Mouse (Mus musculus): Measurements from ENCODE around the gene Mylk2. TPM values are rescaled to one million over a fixed set of nuclear protein-coding genes. Genes with fewer than 3 reads are reported as not detected.
A peak's percentile ranks its signal among the peaks of the same experiment; 100 is the strongest.

Mylk2 gene
- polyA plus RNA-seq, 1 experiment from 2014 or later: not detected

- Histone ChIP-seq H3K4me2 (replicated peaks; ENCODE audit: low read depth, low read length) (no peak overlapping the region), H3K36me3 (ENCODE audit: control insufficient read depth, insufficient read depth, low read length) (no peaks in the 10 kb centered on the region), H3K9ac (replicated peaks; ENCODE audit: low read depth, low read length) (no peak overlapping the region), H3K4me1 (ENCODE audit: control insufficient read depth, insufficient read depth, low read length) (peaks cover 19% of the 10 kb centered on the region), H3K27me3 (ENCODE audit: control insufficient read depth, insufficient read depth, low read length) (no peaks in the 10 kb centered on the region), H3K27ac (ENCODE audit: low read length) (no peak overlapping the region), H3K4me3 (ENCODE audit: low read depth, low read length) (no peak overlapping the region), H3K9me3 (ENCODE audit: control insufficient read depth, low read depth, low read length) (no peaks in the 10 kb centered on the region)
- WGBS: 47% methylated on average over 9 of the region's 9 CpGs
- no peak for ATAC-seq (ENCODE audit: insufficient number of reproducible peaks, insufficient read depth, low FRiP score, low read depth)
Measured at GRCm38 (mm10) chr2:152906274-152907037, 4.7 kb upstream of the Mylk2 start.

GRCm38 (mm10) chr2:152907114-152907943 is 3.8 kb upstream of the Mylk2 start:
- no peaks in the 10 kb centered on the region for H3K9me3 ChIP-seq (ENCODE audit: control insufficient read depth, low read depth, low read length)
- H3K4me3 ChIP-seq (ENCODE audit: low read depth, low read length): no peak overlapping the region
- no peak for ATAC-seq (ENCODE audit: insufficient number of reproducible peaks, insufficient read depth, low FRiP score, low read depth)
- WGBS: 69% methylated on average over 14 of the region's 14 CpGs
- no peak overlapping the region for H3K27ac ChIP-seq (ENCODE audit: low read length)
- 0 out of 2 replicates have a peak, but pooled peaks cover 6% of the 10 kb centered on the region for H3K27me3 ChIP-seq (ENCODE audit: control insufficient read depth, insufficient read depth, low read length)
- peaks cover 19% of the 10 kb centered on the region for H3K4me1 ChIP-seq (ENCODE audit: control insufficient read depth, insufficient read depth, low read length)
- H3K36me3 ChIP-seq (ENCODE audit: control insufficient read depth, insufficient read depth, low read length): no peaks in the 10 kb centered on the region
- H3K4me2 ChIP-seq (replicated peaks; ENCODE audit: low read depth, low read length): no peak overlapping the region
- no peak overlapping the region for H3K9ac ChIP-seq (replicated peaks; ENCODE audit: low read depth, low read length)

- no peak overlapping the region for H3K9ac ChIP-seq (replicated peaks; ENCODE audit: low read depth, low read length)
- H3K4me1 ChIP-seq (ENCODE audit: control insufficient read depth, insufficient read depth, low read length): peaks cover 19% of the 10 kb centered on the region
- H3K4me3 ChIP-seq (ENCODE audit: low read depth, low read length): no peak overlapping the region
- no peaks in the 10 kb centered on the region for H3K36me3 ChIP-seq (ENCODE audit: control insufficient read depth, insufficient read depth, low read length)
- H3K27me3 ChIP-seq (ENCODE audit: control insufficient read depth, insufficient read depth, low read length): peaks cover 17% of the 10 kb centered on the region
- H3K4me2 ChIP-seq (replicated peaks; ENCODE audit: low read depth, low read length): no peak overlapping the region
- H3K9me3 ChIP-seq (ENCODE audit: control insufficient read depth, low read depth, low read length): no peaks in the 10 kb centered on the region
- H3K27ac ChIP-seq (ENCODE audit: low read length): no peak overlapping the region
- no peak for ATAC-seq (ENCODE audit: insufficient number of reproducible peaks, insufficient read depth, low FRiP score, low read depth)
- 72% methylated on average over 6 of the region's 6 CpGs for WGBS
Measured at GRCm38 (mm10) chr2:152909848-152910247, 1.3 kb upstream of the Mylk2 start.

- Histone ChIP-seq H3K36me3 (ENCODE audit: control insufficient read depth, insufficient read depth, low read length) (no peaks in the 10 kb centered on the region), H3K9me3 (ENCODE audit: control insufficient read depth, low read depth, low read length) (no peaks in the 10 kb centered on the region), H3K27ac (ENCODE audit: low read length) (no peak overlapping the region), H3K4me1 (ENCODE audit: control insufficient read depth, insufficient read depth, low read length) (peaks cover 9% of the 10 kb centered on the region), H3K4me3 (ENCODE audit: low read depth, low read length) (no peak overlapping the region), H3K27me3 (ENCODE audit: control insufficient read depth, insufficient read depth, low read length) (peaks cover 17% of the 10 kb centered on the region), H3K4me2 (replicated peaks; ENCODE audit: low read depth, low read length) (no peak overlapping the region), H3K9ac (replicated peaks; ENCODE audit: low read depth, low read length) (no peak overlapping the region)
- WGBS: 28% methylated on average over 6 of the region's 6 CpGs
- ATAC-seq (ENCODE audit: insufficient number of reproducible peaks, insufficient read depth, low FRiP score, low read depth): no peak
Measured at GRCm38 (mm10) chr2:152911432-152911831, 280 bp downstream of the Mylk2 start.

DNA sequence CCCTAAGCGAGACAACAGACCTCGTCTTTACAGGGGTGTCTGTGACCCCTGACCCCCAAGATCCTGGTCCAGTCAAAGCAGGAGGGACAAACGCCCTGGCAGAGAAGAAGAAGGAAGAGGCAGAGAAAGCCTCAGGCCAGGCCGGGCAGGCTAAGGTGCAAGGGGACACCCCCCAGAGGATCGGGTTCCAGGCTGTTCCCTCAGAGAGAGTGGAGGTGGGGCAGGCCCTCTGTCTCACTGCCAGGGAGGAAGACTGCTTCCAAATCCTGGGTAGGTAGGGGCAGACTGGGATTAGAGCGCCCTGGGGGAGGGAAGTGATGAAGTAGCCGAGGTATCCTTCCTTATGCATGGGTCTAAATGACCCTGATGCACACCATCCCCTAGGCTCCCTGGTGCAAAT is 2.3 kb downstream of the Mylk2 start:
- H3K27me3 ChIP-seq (ENCODE audit: control insufficient read depth, insufficient read depth, low read length): peaks cover 17% of the 10 kb centered on the region
- no peaks in the 10 kb centered on the region for H3K9me3 ChIP-seq (ENCODE audit: control insufficient read depth, low read depth, low read length)
- H3K27ac ChIP-seq (ENCODE audit: low read length): no peak overlapping the region
- no peaks in the 10 kb centered on the region for H3K4me1 ChIP-seq (ENCODE audit: control insufficient read depth, insufficient read depth, low read length)
- H3K9ac ChIP-seq (replicated peaks; ENCODE audit: low read depth, low read length): no peak overlapping the region
- H3K4me2 ChIP-seq (replicated peaks; ENCODE audit: low read depth, low read length): no peak overlapping the region
- ATAC-seq (ENCODE audit: insufficient number of reproducible peaks, insufficient read depth, low FRiP score, low read depth): no peak
- 36% methylated on average over 7 of the region's 7 CpGs for WGBS
- H3K4me3 ChIP-seq (ENCODE audit: low read depth, low read length): no peak overlapping the region
- H3K36me3 ChIP-seq (ENCODE audit: control insufficient read depth, insufficient read depth, low read length): no peaks in the 10 kb centered on the region

DNA sequence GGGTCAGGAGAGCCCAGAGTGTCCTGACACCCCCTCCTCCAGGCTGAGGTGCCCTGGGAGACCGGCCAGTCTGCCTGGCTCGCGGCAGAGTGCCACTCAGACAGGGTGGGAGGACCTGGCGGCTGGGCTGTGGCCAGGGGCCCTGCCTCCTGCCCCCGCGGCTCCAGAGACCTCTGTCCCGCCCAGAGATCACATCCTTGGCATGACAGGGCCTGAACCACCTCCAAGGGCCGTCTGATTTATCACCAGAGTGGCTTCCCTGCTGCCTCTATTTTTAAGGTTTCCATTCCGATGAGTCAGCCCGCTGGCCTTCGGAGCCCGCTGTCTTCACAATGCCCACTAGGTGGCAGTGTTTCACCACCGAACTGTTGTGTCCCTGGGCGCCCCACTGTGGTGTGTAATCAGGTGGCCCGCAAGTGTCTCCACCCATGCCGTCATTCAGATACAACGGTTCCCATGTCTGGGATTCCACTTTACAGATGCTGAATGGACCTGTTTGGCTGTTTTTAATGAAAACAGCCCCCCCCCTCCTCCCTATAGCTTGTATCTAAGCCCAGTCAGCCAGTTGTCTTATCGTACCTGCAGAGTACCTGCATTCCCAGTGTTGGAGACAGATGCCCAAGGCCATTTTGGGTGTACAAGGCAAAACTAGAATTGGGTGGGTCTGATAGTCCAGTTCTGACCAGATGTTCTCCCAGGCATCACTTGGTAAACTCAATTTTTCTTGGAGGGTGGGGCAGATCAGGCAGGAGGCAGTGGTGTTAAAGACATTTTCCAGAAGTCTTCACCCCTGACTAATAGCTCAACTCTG is 3.4 kb downstream of the Mylk2 start:
- H3K9me3 ChIP-seq (ENCODE audit: control insufficient read depth, low read depth, low read length): no peaks in the 10 kb centered on the region
- no peaks in the 10 kb centered on the region for H3K36me3 ChIP-seq (ENCODE audit: control insufficient read depth, insufficient read depth, low read length)
- no peak; the same call in 1 of the 2 replicates for ATAC-seq (ENCODE audit: insufficient number of reproducible peaks, insufficient read depth, low FRiP score, low read depth)
- peaks cover 17% of the 10 kb centered on the region for H3K27me3 ChIP-seq (ENCODE audit: control insufficient read depth, insufficient read depth, low read length)
- H3K9ac ChIP-seq (replicated peaks; ENCODE audit: low read depth, low read length): no peak overlapping the region
- 2% methylated on average over 18 of the region's 18 CpGs for WGBS
- H3K27ac ChIP-seq (ENCODE audit: low read length): no peak overlapping the region
- peak overlapping the region; percentile 2; the same call in 1 of the 2 replicates for H3K4me2 ChIP-seq (replicated peaks; ENCODE audit: low read depth, low read length)
- no peaks in the 10 kb centered on the region for H3K4me1 ChIP-seq (ENCODE audit: control insufficient read depth, insufficient read depth, low read length)
- no peak overlapping the region for H3K4me3 ChIP-seq (ENCODE audit: low read depth, low read length)

DNA sequence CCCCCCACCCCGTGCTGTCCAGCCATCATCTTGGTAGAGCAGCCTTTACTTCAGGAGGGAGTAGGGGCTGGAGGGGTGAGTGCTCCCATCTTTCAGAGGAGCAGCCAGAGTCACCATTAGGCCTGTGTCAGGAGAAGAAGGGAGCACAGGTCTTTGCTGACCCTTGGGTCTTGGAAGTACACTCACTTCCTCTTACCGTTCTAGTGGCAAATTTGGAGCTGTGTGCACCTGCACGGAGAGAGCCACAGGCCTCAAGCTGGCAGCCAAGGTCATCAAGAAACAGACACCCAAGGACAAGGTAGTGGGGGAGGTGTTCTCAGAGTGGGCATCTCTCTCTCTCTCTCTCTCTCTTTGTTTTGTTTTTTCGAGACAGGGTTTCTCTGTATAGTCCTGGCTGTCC is 4.3 kb downstream of the Mylk2 start:
- no peaks in the 10 kb centered on the region for H3K9me3 ChIP-seq (ENCODE audit: control insufficient read depth, low read depth, low read length)
- H3K9ac ChIP-seq (replicated peaks; ENCODE audit: low read depth, low read length): no peak overlapping the region
- WGBS: 71% methylated on average over 4 of the region's 4 CpGs
- H3K4me2 ChIP-seq (replicated peaks; ENCODE audit: low read depth, low read length): no peak overlapping the region
- H3K4me3 ChIP-seq (ENCODE audit: low read depth, low read length): no peak overlapping the region
- H3K4me1 ChIP-seq (ENCODE audit: control insufficient read depth, insufficient read depth, low read length): no peaks in the 10 kb centered on the region
- no peak for ATAC-seq (ENCODE audit: insufficient number of reproducible peaks, insufficient read depth, low FRiP score, low read depth)
- H3K36me3 ChIP-seq (ENCODE audit: control insufficient read depth, insufficient read depth, low read length): no peaks in the 10 kb centered on the region
- peaks cover 17% of the 10 kb centered on the region for H3K27me3 ChIP-seq (ENCODE audit: control insufficient read depth, insufficient read depth, low read length)
- no peak overlapping the region for H3K27ac ChIP-seq (ENCODE audit: low read length)

DNA sequence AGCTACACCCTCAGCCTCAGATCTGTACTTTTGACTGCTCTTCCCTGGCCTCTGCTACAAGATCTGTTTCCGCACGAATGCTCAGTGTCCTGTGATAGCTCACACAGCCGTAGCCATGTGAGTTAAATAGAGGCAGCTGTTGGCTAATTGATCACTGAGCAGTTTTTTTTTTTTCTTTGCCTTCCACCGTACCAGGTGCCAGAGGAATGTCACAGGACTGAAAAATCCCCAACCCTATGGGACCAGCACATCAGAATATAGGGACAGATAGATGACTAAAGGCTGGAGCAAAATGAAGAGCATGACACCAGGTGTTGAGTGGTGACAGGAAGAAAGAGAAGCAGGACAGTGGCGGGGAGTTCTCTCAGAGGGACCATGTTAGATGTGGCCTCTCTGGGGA is 5.0 kb downstream of the Mylk2 start:
- 53% methylated on average over 5 of the region's 5 CpGs for WGBS
- H3K9ac ChIP-seq (replicated peaks; ENCODE audit: low read depth, low read length): no peak overlapping the region
- no peaks in the 10 kb centered on the region for H3K36me3 ChIP-seq (ENCODE audit: control insufficient read depth, insufficient read depth, low read length)
- ATAC-seq (ENCODE audit: insufficient number of reproducible peaks, insufficient read depth, low FRiP score, low read depth): no peak
- no peaks in the 10 kb centered on the region for H3K4me1 ChIP-seq (ENCODE audit: control insufficient read depth, insufficient read depth, low read length)
- H3K9me3 ChIP-seq (ENCODE audit: control insufficient read depth, low read depth, low read length): no peaks in the 10 kb centered on the region
- peaks cover 17% of the 10 kb centered on the region for H3K27me3 ChIP-seq (ENCODE audit: control insufficient read depth, insufficient read depth, low read length)
- no peak overlapping the region for H3K4me2 ChIP-seq (replicated peaks; ENCODE audit: low read depth, low read length)
- H3K4me3 ChIP-seq (ENCODE audit: low read depth, low read length): no peak overlapping the region
- H3K27ac ChIP-seq (ENCODE audit: low read length): no peak overlapping the region

Measured in stomach, embryonic 14.5 days (tissue).